Comparison of ENCODE assay signal across 8 mouse cellular contexts in genomic region chr17:55976255-55976862, GRCm38 (mm10). TPM values are rescaled to one million over a fixed set of nuclear protein-coding genes. Genes with fewer than 3 reads are reported as not detected.
DNase-seq lines count a peak whose midpoint lies in the region; ATAC-seq and TF ChIP-seq lines count a peak whose summit lies in the region.

No protein-coding gene starts in this region.

- no peak overlapping the region for H3K27ac ChIP-seq in gastrocnemius, adult 2 months
- H3K27ac ChIP-seq in intestine, embryonic 14.5 days (ENCODE audit: low read depth): no peak overlapping the region
- H3K27ac ChIP-seq in limb, embryonic 12.5 days: no peak overlapping the region
- peak overlapping the region; percentile 74 for H3K27ac ChIP-seq in midbrain, embryonic 13.5 days
- H3K27ac ChIP-seq in small intestine, adult 2 months (ENCODE audit: insufficient read depth, low read depth, low read length): peak overlapping the region; percentile 75

- peak; percentile 98 for TF ChIP-seq CTCF in gastrocnemius, adult 2 months (IDR thresholded peaks at IDR 0.05)
- peak; percentile 87 for TF ChIP-seq CTCF in small intestine, adult 2 months (IDR thresholded peaks at IDR 0.05; ENCODE audit: extremely low read depth, insufficient read length, insufficient replicate concordance, low read depth, low read length)

- peak overlapping the region; percentile 23; the same call in 1 of the 2 replicates for H3K4me2 ChIP-seq in intestine, embryonic 14.5 days (ENCODE audit: low read length)
- no peak overlapping the region for H3K4me2 ChIP-seq in limb, embryonic 12.5 days
- 0 out of 2 replicates have a peak overlapping the region, but pooled peaks have one; percentile 13 for H3K4me2 ChIP-seq in midbrain, embryonic 13.5 days (replicated peaks)

- intact Hi-C loops in gastrocnemius, adult 2 months (cut with DNase I): loop anchor here (1.0 kb wide), 1 partner anchor 34 kb away; no protein-coding TSS in a partner anchor

- H3K36me3 ChIP-seq in intestine, embryonic 14.5 days (ENCODE audit: control insufficient read depth, insufficient read depth, low read length): no peaks in the 10 kb centered on the region
- H3K36me3 ChIP-seq in limb, embryonic 12.5 days: peaks cover 24% of the 10 kb centered on the region
- peaks cover 22% of the 10 kb centered on the region for H3K36me3 ChIP-seq in midbrain, embryonic 13.5 days
- no peaks in the 10 kb centered on the region for H3K36me3 ChIP-seq in small intestine, adult 2 months (ENCODE audit: control insufficient read depth, insufficient read depth, low read length)

- H3K27me3 ChIP-seq in intestine, embryonic 14.5 days (replicated peaks; ENCODE audit: control insufficient read depth, insufficient read depth, low read length): no peaks in the 10 kb centered on the region
- peaks cover 2% of the 10 kb centered on the region; the same call in 1 of the 2 replicates for H3K27me3 ChIP-seq in limb, embryonic 12.5 days
- H3K27me3 ChIP-seq in midbrain, embryonic 13.5 days: no peaks in the 10 kb centered on the region
- H3K27me3 ChIP-seq in small intestine, adult 2 months (ENCODE audit: control insufficient read depth, insufficient read depth, low read length): peaks cover 4% of the 10 kb centered on the region

- no peak overlapping the region for H3K9ac ChIP-seq in intestine, embryonic 14.5 days (ENCODE audit: low read length)
- no peak overlapping the region for H3K9ac ChIP-seq in limb, embryonic 12.5 days (replicated peaks)
- peak overlapping the region; percentile 46 for H3K9ac ChIP-seq in midbrain, embryonic 13.5 days (replicated peaks)

- WGBS in intestine, embryonic 14.5 days: 15% methylated on average over 13 of the region's 13 CpGs
- WGBS in limb, embryonic 12.5 days: 19% methylated on average over 13 of the region's 13 CpGs
- WGBS in midbrain, embryonic 13.5 days: 16% methylated on average over 13 of the region's 13 CpGs
- WGBS in small intestine, adult 2 months: 13% methylated on average over 13 of the region's 13 CpGs

- ATAC-seq in intestine, embryonic 14.5 days (replicated peaks; ENCODE audit: low FRiP score, low TSS enrichment, low read depth): peak; percentile 84
- peak; percentile 43 for ATAC-seq in limb, embryonic 12.5 days (ENCODE audit: insufficient number of reproducible peaks, insufficient read depth, low FRiP score, low TSS enrichment, low read depth)
- ATAC-seq in midbrain, embryonic 13.5 days: peak; percentile 83

- no peak overlapping the region for H3K4me3 ChIP-seq in gastrocnemius, adult 2 months
- no peak overlapping the region for H3K4me3 ChIP-seq in intestine, embryonic 14.5 days (ENCODE audit: low read depth, low read length)
- no peak overlapping the region for H3K4me3 ChIP-seq in limb, embryonic 12.5 days (replicated peaks)
- H3K4me3 ChIP-seq in midbrain, embryonic 13.5 days (replicated peaks): no peak overlapping the region
- no peak overlapping the region for H3K4me3 ChIP-seq in small intestine, adult 2 months (ENCODE audit: low read depth, low read length)

- no peak for TF ChIP-seq POLR2A in small intestine, adult 2 months (IDR thresholded peaks at IDR 0.05; ENCODE audit: low read depth, low read length)

- H3K9me3 ChIP-seq in intestine, embryonic 14.5 days (ENCODE audit: control insufficient read depth, low read length): no peaks in the 10 kb centered on the region
- H3K9me3 ChIP-seq in limb, embryonic 12.5 days: no peaks in the 10 kb centered on the region; the same call in 1 of the 2 replicates
- no peaks in the 10 kb centered on the region for H3K9me3 ChIP-seq in midbrain, embryonic 13.5 days

- peak; percentile 77 for DNase-seq in left cerebral cortex, adult 18-20 months (ENCODE audit: low spot score in 2 of 2)
- no peak for DNase-seq in left cerebral cortex, adult 11 months (ENCODE audit: low spot score)
- DNase-seq in cerebellum, postnatal 14 days: peak; percentile 91 to 94
- peak; percentile 86 for DNase-seq in gastrocnemius, adult 2 months
- DNase-seq in intestine, embryonic 14.5 days (ENCODE audit: low spot score): peak; percentile 90

- peaks cover 10% of the 10 kb centered on the region; the same call in 1 of the 2 replicates for H3K4me1 ChIP-seq in intestine, embryonic 14.5 days (replicated peaks; ENCODE audit: control insufficient read depth, insufficient read depth, low read length)
- peaks cover 6% of the 10 kb centered on the region for H3K4me1 ChIP-seq in limb, embryonic 12.5 days (replicated peaks)
- peaks cover 31% of the 10 kb centered on the region for H3K4me1 ChIP-seq in midbrain, embryonic 13.5 days (replicated peaks)
- H3K4me1 ChIP-seq in small intestine, adult 2 months (ENCODE audit: control insufficient read depth, insufficient read depth, insufficient read length, low read length): peaks cover 12% of the 10 kb centered on the region

RNA-seq across cellular contexts. Expression of gene Shd, which starts 6.1 kb away (rescaled TPM):
- total RNA-seq in left cerebral cortex, adult 18-20 months (2021): 10 to 100 TPM; 39.2 to 41.0 TPM
- total RNA-seq in gastrocnemius, adult 2 months (2021): under 1 TPM in 1 of 2 experiments, not detected in 1; 0.47 TPM
- polyA plus RNA-seq in intestine, embryonic 14.5 days (2014; fragmentation: Nextera tagmentation; extraction: Ambion mirVana): 13.2 and 18.3 TPM in 2 replicates
- polyA plus RNA-seq in limb, embryonic 12.5 days (2016; fragmentation: Nextera tagmentation; extraction: Ambion mirVana): 52.6 and 54.1 TPM in 2 replicates
- 181 and 184 TPM in 2 replicates for polyA plus RNA-seq in midbrain, embryonic 13.5 days (2015; fragmentation: Nextera tagmentation; extraction: Ambion mirVana)
- 1.1 and 3.4 TPM in 2 replicates for polyA plus RNA-seq in small intestine, adult 2 months (2012; rRNA removed)

RNA-seq across cellular contexts. Expression of gene Fsd1, which starts 9.9 kb away (rescaled TPM):
- total RNA-seq in left cerebral cortex, adult 18-20 months (2021): 10 to 100 TPM; 81.3 to 86.5 TPM
- total RNA-seq in gastrocnemius, adult 2 months (2021): not detected
- 16.9 and 18.8 TPM in 2 replicates for polyA plus RNA-seq in intestine, embryonic 14.5 days (2014; fragmentation: Nextera tagmentation; extraction: Ambion mirVana)
- 42.4 and 43.2 TPM in 2 replicates for polyA plus RNA-seq in limb, embryonic 12.5 days (2016; fragmentation: Nextera tagmentation; extraction: Ambion mirVana)
- 135 and 136 TPM in 2 replicates for polyA plus RNA-seq in midbrain, embryonic 13.5 days (2015; fragmentation: Nextera tagmentation; extraction: Ambion mirVana)
- polyA plus RNA-seq in small intestine, adult 2 months (2012; rRNA removed): 0.83 and 3.2 TPM in 2 replicates

RNA-seq across cellular contexts. Expression of gene Yju2, which starts 17.5 kb away (rescaled TPM):
- 10 to 100 TPM; 15.0 to 15.2 TPM for total RNA-seq in left cerebral cortex, adult 18-20 months (2021)
- 10 to 100 TPM in 1 of 2 experiments, 1 to 10 TPM in 1; 8.3 to 10.2 TPM for total RNA-seq in gastrocnemius, adult 2 months (2021)
- polyA plus RNA-seq in intestine, embryonic 14.5 days (2014; fragmentation: Nextera tagmentation; extraction: Ambion mirVana): 18.6 and 23.6 TPM in 2 replicates
- polyA plus RNA-seq in limb, embryonic 12.5 days (2016; fragmentation: Nextera tagmentation; extraction: Ambion mirVana): 24.6 and 26.6 TPM in 2 replicates
- polyA plus RNA-seq in midbrain, embryonic 13.5 days (2015; fragmentation: Nextera tagmentation; extraction: Ambion mirVana): 27.9 and 28.2 TPM in 2 replicates
- 3.4 and 7.9 TPM in 2 replicates for polyA plus RNA-seq in small intestine, adult 2 months (2012; rRNA removed)

RNA-seq across cellular contexts. Expression of gene Ebi3, which starts 23.9 kb away (rescaled TPM):
- 1 to 10 TPM; 1.3 to 1.8 TPM for total RNA-seq in left cerebral cortex, adult 18-20 months (2021)
- total RNA-seq in gastrocnemius, adult 2 months (2021): under 1 TPM; 0.20 to 0.39 TPM
- 2.5 and 2.8 TPM in 2 replicates for polyA plus RNA-seq in intestine, embryonic 14.5 days (2014; fragmentation: Nextera tagmentation; extraction: Ambion mirVana)
- 1.6 TPM in 2 replicates for polyA plus RNA-seq in limb, embryonic 12.5 days (2016; fragmentation: Nextera tagmentation; extraction: Ambion mirVana)
- 4.7 and 5.1 TPM in 2 replicates for polyA plus RNA-seq in midbrain, embryonic 13.5 days (2015; fragmentation: Nextera tagmentation; extraction: Ambion mirVana)
- polyA plus RNA-seq in small intestine, adult 2 months (2012; rRNA removed): 4.9 and 7.5 TPM in 2 replicates

RNA-seq across cellular contexts. Expression of gene Zfp119b, which starts 27.1 kb away (rescaled TPM):
- 1 to 10 TPM; 3.3 to 4.2 TPM for total RNA-seq in left cerebral cortex, adult 18-20 months (2021)
- 1 to 10 TPM; 2.9 to 4.1 TPM for total RNA-seq in gastrocnemius, adult 2 months (2021)
- polyA plus RNA-seq in intestine, embryonic 14.5 days (2014; fragmentation: Nextera tagmentation; extraction: Ambion mirVana): 4.2 and 5.0 TPM in 2 replicates
- polyA plus RNA-seq in limb, embryonic 12.5 days (2016; fragmentation: Nextera tagmentation; extraction: Ambion mirVana): 5.0 and 7.0 TPM in 2 replicates
- polyA plus RNA-seq in midbrain, embryonic 13.5 days (2015; fragmentation: Nextera tagmentation; extraction: Ambion mirVana): 9.4 and 9.5 TPM in 2 replicates
- 0.09 TPM in 1 of 2 replicates, not detected in the other for polyA plus RNA-seq in small intestine, adult 2 months (2012; rRNA removed)

Comparison
In these comparisons a context has a peak if more than half of its experiments do, and no peak if none do; other contexts are left out.
1. H3K27ac ChIP-seq: peak in midbrain, embryonic 13.5 days (single experiment) and small intestine, adult 2 months (single experiment); none in gastrocnemius, adult 2 months (single experiment), intestine, embryonic 14.5 days (single experiment) and limb, embryonic 12.5 days (single experiment).
2. Peak in every context shown above with its lines, with median percentiles within 50 percentile points of each other: ATAC-seq.